Mouse (Mus musculus) layer of hippocampus, adult 2 months (tissue): ENCODE measurements at regions not wholly inside any gene's neighbourhood (a gene's known extent, or its start where the extent isn't known, plus 50 kb on each side); places are given as distances from the start of the nearest gene placed in this dataset.

Experiments
- DNase-seq, 2 experiments: peaks; one replicate each; pipeline ENCODE4 v3.0.0; 2022; ENCODE audit warnings: low spot score in 2 of 2
- H3K27ac ChIP-seq: fragments of 200-600 bp; 2 replicates; pipeline ENCODE4 v1.8.1; 2022
- H3K4me3 ChIP-seq: fragments of 200-600 bp; 2 replicates; pipeline ENCODE4 v1.8.1; 2022; ENCODE audit warnings: mild to moderate bottlenecking
- CTCF ChIP-seq: fragments of 200-600 bp; conservative IDR thresholded peaks from 2 replicates; pipeline ENCODE4 v1.8.1; 2022; ENCODE audit warnings: antibody characterized with exemption, mild to moderate bottlenecking, moderate library complexity

- Histone ChIP-seq H3K27ac (no peak overlapping the region), H3K4me3 (no peak overlapping the region)
- no peak for DNase-seq
- TF ChIP-seq CTCF: no peak
Measured at GRCm38 (mm10) chr4:98282275-98282674, 100.8 kb downstream of the Tm2d1 start.

GRCm38 (mm10) chr4:98258336-98258735, 124.8 kb downstream of the Tm2d1 start:
- no peak for DNase-seq
- peak overlapping the region; percentile 71; the same call in 1 of the 2 replicates for H3K27ac ChIP-seq
- no peak overlapping the region for H3K4me3 ChIP-seq
- TF ChIP-seq CTCF: no peak

DNA sequence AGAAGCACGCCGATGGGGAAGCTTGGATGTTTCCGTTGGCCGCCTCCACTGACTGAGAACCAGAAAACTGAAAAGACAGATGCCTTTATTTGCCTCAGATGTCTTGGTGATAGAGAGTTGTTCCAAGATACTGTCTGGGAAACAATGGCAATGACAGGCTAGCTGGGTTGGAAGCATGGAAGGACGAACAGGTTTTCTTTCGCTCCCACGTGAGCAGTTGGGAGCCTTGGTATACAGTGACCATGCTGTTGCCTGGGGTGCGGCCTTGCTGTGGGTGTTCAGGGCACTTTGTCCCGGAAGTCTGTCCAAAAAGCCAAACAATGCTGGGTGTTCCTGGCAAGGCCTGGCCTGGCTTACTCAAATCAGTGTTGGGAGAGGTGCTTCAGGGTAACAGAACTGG, 125.4 kb downstream of the Tm2d1 start:
- TF ChIP-seq CTCF: no peak
- Histone ChIP-seq H3K4me3 (no peak overlapping the region), H3K27ac (peak overlapping the region; percentile 71)
- DNase-seq: peak in 1 of 2 experiments; percentile 23

DNA sequence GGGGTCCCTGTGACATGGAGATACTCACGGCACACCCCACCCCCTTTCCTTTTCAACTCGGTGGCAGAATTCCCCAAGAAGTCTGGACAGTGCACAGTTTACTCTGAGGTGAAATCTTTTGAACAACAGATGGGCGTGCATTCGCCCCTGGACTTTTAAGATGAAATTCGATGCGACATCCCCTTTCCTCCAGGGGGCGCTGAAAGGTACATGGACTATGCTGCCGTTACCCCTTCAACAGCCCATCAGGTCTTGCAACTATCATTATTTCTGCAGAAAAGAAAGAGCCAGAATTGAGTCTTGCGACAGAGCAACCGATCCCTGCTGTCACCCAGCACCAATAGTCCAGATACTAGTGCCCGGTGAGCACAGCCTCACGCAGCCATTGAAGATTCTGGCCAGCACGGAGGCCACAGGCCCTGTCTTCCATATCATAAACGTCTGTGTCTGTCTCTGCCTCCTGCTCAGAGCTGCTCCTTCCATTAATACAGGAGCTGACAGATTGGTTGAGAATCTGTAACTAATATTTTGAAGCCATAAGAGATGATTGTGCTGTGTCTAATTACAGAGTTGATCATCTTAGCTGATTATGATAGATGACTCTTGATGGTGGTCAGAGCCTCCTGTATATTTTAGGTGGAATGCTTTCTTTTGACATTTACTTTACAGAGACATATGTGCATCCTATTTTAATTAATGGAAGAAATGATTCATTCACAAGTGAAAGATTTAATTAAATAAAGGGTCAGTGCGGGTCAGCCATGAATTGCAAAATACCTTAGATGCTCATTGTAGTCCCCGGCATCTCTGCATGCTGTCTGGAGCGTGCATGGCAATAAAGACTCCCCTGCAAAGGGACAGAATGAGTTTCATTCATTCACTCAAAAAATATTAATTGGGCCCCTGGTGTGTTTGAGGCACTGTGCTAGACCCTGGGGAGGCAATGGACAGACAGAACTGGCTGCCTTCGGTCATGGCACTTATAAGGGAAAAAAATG, 128.0 kb downstream of the Tm2d1 start:
- no peak for DNase-seq
- Histone ChIP-seq H3K27ac (no peak overlapping the region), H3K4me3 (no peak overlapping the region)
- peak; percentile 75 for TF ChIP-seq CTCF

- peak; percentile 19 to 38 for DNase-seq
- no peak for TF ChIP-seq CTCF
- Histone ChIP-seq H3K4me3 (peak overlapping the region; percentile 49), H3K27ac (peak overlapping the region; percentile 77)
Measured at GRCm38 (mm10) chr4:98243941-98244929, 138.9 kb downstream of the Tm2d1 start.

DNA sequence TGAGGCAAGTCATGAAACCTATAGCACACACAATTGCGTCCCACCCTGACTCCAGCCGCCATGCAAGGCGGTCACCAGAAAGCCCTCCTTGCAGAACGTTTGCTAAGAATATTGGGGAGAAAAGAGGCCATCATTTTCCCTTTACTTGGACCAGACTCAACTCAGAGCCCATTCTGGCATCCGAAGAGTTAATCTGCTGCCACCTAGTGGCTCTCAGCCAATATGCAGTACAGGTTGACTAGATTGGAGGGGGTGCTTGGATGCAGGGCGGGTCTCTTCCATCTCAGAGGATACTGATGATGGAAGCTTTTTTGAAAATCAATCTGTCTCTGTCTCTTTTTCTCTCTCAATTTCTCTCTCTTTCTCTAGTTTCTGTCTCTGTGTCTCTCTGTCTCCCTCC, 139.6 kb downstream of the Tm2d1 start:
- Histone ChIP-seq H3K27ac (0 out of 2 replicates have a peak overlapping the region, but pooled peaks have one; percentile 2), H3K4me3 (peak overlapping the region; percentile 35)
- DNase-seq: peak; percentile 19 to 55
- peak; percentile 72 for TF ChIP-seq CTCF

- Histone ChIP-seq H3K27ac (no peak overlapping the region), H3K4me3 (no peak overlapping the region)
- TF ChIP-seq CTCF: no peak
- no peak for DNase-seq
Measured at GRCm38 (mm10) chr4:98241921-98242320, 141.2 kb downstream of the Tm2d1 start.

DNA sequence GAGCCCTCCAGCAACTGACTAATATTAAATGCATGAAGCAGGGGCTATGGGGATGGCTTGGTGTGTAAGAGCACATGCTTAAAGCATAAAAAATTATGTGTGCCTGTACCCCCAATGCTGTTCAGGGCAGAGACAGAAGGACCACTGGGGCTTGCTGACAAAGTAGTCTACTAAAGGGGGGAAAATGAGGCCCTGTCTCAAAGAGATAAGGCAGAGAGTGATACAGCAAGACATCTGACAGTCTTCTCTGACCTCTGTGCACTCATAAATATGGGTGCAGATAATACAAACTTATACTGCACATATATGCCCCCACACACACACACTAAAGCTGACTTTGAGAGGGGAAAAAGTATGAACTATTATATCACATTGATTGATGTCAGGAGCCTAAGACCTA, 142.8 kb downstream of the Tm2d1 start:
- Histone ChIP-seq H3K27ac (no peak overlapping the region), H3K4me3 (no peak overlapping the region)
- TF ChIP-seq CTCF: no peak
- DNase-seq: no peak

DNA sequence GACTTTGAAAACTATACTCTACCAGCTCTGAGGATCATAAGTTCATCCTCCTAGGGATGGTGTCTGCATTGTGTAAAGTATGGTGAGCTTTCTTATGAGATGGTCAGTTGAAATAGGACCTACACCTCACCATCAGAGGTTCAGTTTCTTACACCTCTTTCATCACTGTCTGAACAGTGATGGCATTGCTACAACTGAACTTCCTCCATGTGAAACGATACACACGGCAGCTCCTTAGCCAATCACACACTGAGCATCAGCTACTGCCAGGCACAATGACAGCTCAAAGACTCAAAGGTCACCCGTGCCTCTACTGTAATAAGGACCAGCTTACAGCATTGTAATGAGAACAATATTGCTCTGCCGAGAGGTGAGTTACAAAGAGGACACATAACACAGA, 145.0 kb downstream of the Tm2d1 start:
- no peak for TF ChIP-seq CTCF

DNA sequence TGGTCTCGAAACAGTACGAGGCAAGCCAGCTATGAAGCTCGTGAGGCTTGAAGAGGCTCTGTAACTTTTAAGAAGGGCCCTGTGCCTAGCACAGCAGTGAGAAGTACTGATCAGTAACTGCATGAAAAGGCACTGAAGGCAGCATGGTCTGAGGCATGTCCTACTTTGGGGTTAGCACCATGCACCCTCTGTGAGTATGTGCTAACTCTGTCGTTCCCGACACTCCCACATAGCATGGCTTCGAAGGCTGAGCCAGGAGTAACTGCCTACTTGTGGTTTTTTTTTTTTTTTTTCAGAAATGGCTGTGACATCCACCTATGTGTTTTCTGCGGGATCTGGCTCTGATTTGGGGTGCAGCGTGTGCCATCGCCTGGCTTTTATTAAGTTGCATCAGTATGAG, 145.6 kb downstream of the Tm2d1 start:
- Histone ChIP-seq H3K27ac (no peak overlapping the region), H3K4me3 (no peak overlapping the region)
- DNase-seq: no peak
- no peak for TF ChIP-seq CTCF

More for the DNA sequence above, 145.0 kb downstream of the Tm2d1 start:
- no peak overlapping the region for H3K4me3 ChIP-seq
- DNase-seq: no peak
- no peak overlapping the region for H3K27ac ChIP-seq

DNA sequence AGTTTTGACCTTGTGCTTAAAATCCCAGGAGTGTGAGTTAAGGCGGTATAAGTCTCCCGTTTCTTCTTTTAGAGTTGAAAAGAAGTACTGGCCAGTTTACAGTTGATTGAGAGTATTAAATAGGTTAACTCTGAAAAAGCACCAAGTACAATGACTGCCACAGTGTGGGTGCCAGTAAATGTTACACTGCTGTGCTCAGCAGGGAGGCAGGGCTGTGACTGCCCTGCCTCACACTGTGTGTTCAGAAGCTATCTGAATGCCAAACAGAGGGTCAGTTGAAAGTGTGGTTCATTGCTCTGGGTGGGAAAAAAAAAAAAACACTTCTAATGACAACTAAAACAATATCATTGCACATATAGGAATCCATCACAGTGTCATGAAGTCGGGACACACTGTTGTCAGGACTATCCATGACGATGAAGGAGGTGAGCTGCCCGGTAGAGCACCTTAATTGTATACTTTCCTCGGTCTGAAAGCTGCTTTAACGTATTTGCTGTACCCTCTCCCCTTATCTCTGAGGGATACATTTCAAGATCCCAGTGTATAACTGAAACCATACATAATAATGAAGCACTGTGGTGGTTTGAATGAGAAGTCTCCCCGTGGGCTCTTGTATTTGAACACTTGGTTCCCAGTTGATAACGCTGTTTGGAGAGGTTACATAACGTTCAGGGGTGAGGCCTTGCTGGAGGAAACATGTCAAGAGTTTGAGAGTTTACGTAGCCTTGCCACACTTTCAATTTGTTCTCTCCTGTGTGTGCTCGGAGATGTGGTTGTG, 146.9 kb downstream of the Tm2d1 start:
- H3K4me3 ChIP-seq: no peak overlapping the region
- no peak for DNase-seq
- no peak for TF ChIP-seq CTCF
- no peak overlapping the region for H3K27ac ChIP-seq

GRCm38 (mm10) chr4:98228193-98228592, 154.9 kb downstream of the Tm2d1 start:
- no peak overlapping the region for H3K27ac ChIP-seq
- DNase-seq: no peak
- H3K4me3 ChIP-seq: no peak overlapping the region
- no peak for TF ChIP-seq CTCF

- DNase-seq: no peak
- Histone ChIP-seq H3K4me3 (no peak overlapping the region), H3K27ac (no peak overlapping the region)
- TF ChIP-seq CTCF: no peak
Measured at GRCm38 (mm10) chr4:98224366-98224765, 158.7 kb downstream of the Tm2d1 start.
